Mouse (Mus musculus): ENCODE data around the gene H2-Eb2. TPM values are rescaled to one million over a fixed set of nuclear protein-coding genes. Genes with fewer than 3 reads are reported as not detected.
A peak's percentile ranks its signal among the peaks of the same experiment; 100 is the strongest.

Gene H2-Eb2
- total RNA-seq, 1 experiment: not detected

DNA sequence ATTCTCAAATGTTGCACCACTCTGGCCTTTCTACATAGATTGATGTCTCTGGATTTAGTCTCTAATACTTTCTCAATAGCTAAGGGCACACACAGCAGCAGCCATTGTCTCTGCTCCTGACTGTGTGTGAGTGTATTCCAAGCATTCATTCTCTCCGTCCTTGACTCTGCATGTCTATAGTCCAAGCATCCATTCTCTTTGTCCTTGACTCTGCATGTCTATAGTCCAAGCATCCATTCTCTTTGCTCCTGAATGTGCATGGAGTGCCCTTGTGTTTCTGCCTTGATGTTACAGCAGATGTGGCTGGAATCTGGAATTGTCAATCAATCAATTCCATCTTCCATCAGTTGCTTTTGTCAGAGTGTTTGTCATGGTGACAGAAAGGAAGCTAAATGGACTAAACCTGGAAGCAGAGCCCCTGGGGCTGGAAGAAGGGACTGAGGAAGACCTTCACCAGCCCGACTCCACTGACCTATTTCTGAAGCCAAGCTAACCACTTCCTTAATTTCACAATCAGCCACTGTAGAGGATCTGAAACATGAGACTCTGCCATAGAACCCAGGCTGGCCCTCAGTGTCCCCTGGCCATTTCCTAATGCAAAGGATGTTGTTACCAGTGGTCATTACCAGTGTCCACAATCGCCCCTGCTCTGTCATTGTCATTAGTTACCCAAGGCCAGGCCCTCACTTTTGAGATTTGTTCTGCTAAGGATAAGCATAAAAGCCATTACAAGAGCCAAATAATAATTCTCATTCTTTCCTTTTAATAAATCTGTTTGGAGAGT, 15.3 kb downstream of the H2-Eb2 start:
- peak; percentile 15 for DNase-seq (ENCODE audit: low read depth, low spot score)
- Histone ChIP-seq H3K4me1 (ENCODE audit: control insufficient read depth in 2 of 2, insufficient read depth in 2 of 2, low read length in 2 of 2, poor library complexity in 1 of 2) (no peaks in the 10 kb centered on the region; a peak in 1 of 4 replicates), H3K9me3 (ENCODE audit: control insufficient read depth, insufficient read depth, low read depth, low read length) (no peaks in the 10 kb centered on the region), H3K27ac (ENCODE audit: insufficient read depth, low read depth, low read length, poor library complexity, severe bottlenecking) (no peak overlapping the region), H3K4me3 (ENCODE audit: insufficient read depth in 1 of 2, low read depth in 1 of 2, low read length in 2 of 2, poor library complexity in 1 of 2, severe bottlenecking in 1 of 2) (no peak overlapping the region), H3K9ac (ENCODE audit: insufficient read depth, low read depth, low read length, poor library complexity, severe bottlenecking) (no peak overlapping the region), H3K36me3 (ENCODE audit: control insufficient read depth, insufficient read depth, low read length, poor library complexity, severe bottlenecking) (no peaks in the 10 kb centered on the region)
- TF ChIP-seq CHD2 (IDR thresholded peaks at IDR 0.05; ENCODE audit: low read depth, low read length) (no peak), ZNF384 (IDR thresholded peaks at IDR 0.05; ENCODE audit: low read depth, low read length) (no peak), HCFC1 (IDR thresholded peaks at IDR 0.05; ENCODE audit: borderline replicate concordance, insufficient read depth, low read length) (no peak)
- in situ Hi-C loops (cut with MboI; ENCODE audit: low sequenced_read_pairs in 2 of 2, unreplicated experiment in 2 of 2): loop anchor here in 1 of 2 experiments (10.0 kb wide), 1 partner anchor 96 kb away; no protein-coding TSS in a partner anchor

DNA sequence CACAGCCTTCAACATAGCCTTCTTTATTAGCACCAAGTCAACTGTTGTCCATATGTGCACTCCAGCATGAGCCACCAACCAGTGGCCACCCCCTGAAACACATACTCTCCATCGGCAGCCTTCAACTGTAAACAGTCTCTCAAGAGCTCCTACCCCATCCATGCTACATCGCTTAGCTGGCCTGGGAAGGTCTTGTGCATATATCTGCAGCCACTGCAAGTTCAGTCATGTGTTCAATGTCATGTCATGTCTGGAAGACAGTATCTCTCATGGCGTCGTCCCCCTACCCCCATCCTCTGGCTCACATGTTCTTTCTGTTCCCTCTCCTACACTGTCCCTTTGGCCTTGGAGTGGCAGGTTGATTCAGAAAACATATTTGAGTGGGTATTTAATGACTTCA, 19.4 kb downstream of the H2-Eb2 start:
- H3K9me3 ChIP-seq (ENCODE audit: control insufficient read depth, insufficient read depth, low read depth, low read length): no peaks in the 10 kb centered on the region
- no peaks in the 10 kb centered on the region; a peak in 1 of 4 replicates for H3K4me1 ChIP-seq (ENCODE audit: control insufficient read depth in 2 of 2, insufficient read depth in 2 of 2, low read length in 2 of 2, poor library complexity in 1 of 2)
- no peak for DNase-seq (ENCODE audit: low read depth, low spot score)
- no peak overlapping the region for H3K9ac ChIP-seq (ENCODE audit: insufficient read depth, low read depth, low read length, poor library complexity, severe bottlenecking)
- H3K4me3 ChIP-seq (ENCODE audit: insufficient read depth in 1 of 2, low read depth in 1 of 2, low read length in 2 of 2, poor library complexity in 1 of 2, severe bottlenecking in 1 of 2): no peak overlapping the region
- no peak for TF ChIP-seq HCFC1 (IDR thresholded peaks at IDR 0.05; ENCODE audit: borderline replicate concordance, insufficient read depth, low read length)
- TF ChIP-seq MAFK (IDR thresholded peaks at IDR 0.05; ENCODE audit: insufficient read depth, low read depth, low read length): no peak
- no peak for TF ChIP-seq ZNF384 (IDR thresholded peaks at IDR 0.05; ENCODE audit: low read depth, low read length)
- no peak for TF ChIP-seq CHD2 (IDR thresholded peaks at IDR 0.05; ENCODE audit: low read depth, low read length)
- TF ChIP-seq ZC3H11A (IDR thresholded peaks at IDR 0.05; ENCODE audit: borderline replicate concordance, low read depth, low read length): no peak
- no peak overlapping the region for H3K27ac ChIP-seq (ENCODE audit: insufficient read depth, low read depth, low read length, poor library complexity, severe bottlenecking)
- in situ Hi-C loops (cut with MboI; ENCODE audit: low sequenced_read_pairs in 2 of 2, unreplicated experiment in 2 of 2): loop anchor here in 1 of 2 experiments (10.0 kb wide), 1 partner anchor 100 kb away; no protein-coding TSS in a partner anchor
- no peaks in the 10 kb centered on the region for H3K36me3 ChIP-seq (ENCODE audit: control insufficient read depth, insufficient read depth, low read length, poor library complexity, severe bottlenecking)

DNA sequence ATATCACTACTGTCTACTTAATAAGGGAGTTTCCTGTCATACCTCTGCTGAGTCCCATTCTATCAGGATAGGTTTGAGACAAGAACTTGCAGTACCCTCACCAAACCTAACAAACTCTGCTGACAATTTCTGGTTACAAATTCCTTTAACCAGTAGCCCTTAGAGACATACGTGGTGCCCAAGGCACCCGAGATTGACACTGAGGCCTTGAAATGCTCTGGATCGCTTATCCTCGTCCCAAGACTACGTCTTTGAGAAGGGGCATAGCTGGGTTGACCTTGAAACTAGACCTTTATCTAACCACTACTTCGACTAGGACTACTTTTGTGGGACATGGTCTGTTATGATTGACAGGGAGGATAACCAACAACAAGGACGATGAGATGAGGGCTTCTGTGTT, 20.0 kb downstream of the H2-Eb2 start:
- H3K9me3 ChIP-seq (ENCODE audit: control insufficient read depth, insufficient read depth, low read depth, low read length): no peaks in the 10 kb centered on the region
- H3K36me3 ChIP-seq (ENCODE audit: control insufficient read depth, insufficient read depth, low read length, poor library complexity, severe bottlenecking): no peaks in the 10 kb centered on the region
- H3K27ac ChIP-seq (ENCODE audit: insufficient read depth, low read depth, low read length, poor library complexity, severe bottlenecking): no peak overlapping the region
- TF ChIP-seq CHD2 (IDR thresholded peaks at IDR 0.05; ENCODE audit: low read depth, low read length) (no peak), ZC3H11A (IDR thresholded peaks at IDR 0.05; ENCODE audit: borderline replicate concordance, low read depth, low read length) (no peak), HCFC1 (IDR thresholded peaks at IDR 0.05; ENCODE audit: borderline replicate concordance, insufficient read depth, low read length) (no peak), ZNF384 (IDR thresholded peaks at IDR 0.05; ENCODE audit: low read depth, low read length) (no peak), MAFK (IDR thresholded peaks at IDR 0.05; ENCODE audit: insufficient read depth, low read depth, low read length) (no peak)
- no peak overlapping the region for H3K9ac ChIP-seq (ENCODE audit: insufficient read depth, low read depth, low read length, poor library complexity, severe bottlenecking)
- H3K4me1 ChIP-seq (ENCODE audit: control insufficient read depth in 2 of 2, insufficient read depth in 2 of 2, low read length in 2 of 2, poor library complexity in 1 of 2): no peaks in the 10 kb centered on the region
- in situ Hi-C loops (cut with MboI; ENCODE audit: low sequenced_read_pairs in 2 of 2, unreplicated experiment in 2 of 2): loop anchor here in 1 of 2 experiments (10.0 kb wide), 1 partner anchor 101 kb away; no protein-coding TSS in a partner anchor
- H3K4me3 ChIP-seq (ENCODE audit: insufficient read depth in 1 of 2, low read depth in 1 of 2, low read length in 2 of 2, poor library complexity in 1 of 2, severe bottlenecking in 1 of 2): no peak overlapping the region
- DNase-seq (ENCODE audit: low read depth, low spot score): no peak

DNA sequence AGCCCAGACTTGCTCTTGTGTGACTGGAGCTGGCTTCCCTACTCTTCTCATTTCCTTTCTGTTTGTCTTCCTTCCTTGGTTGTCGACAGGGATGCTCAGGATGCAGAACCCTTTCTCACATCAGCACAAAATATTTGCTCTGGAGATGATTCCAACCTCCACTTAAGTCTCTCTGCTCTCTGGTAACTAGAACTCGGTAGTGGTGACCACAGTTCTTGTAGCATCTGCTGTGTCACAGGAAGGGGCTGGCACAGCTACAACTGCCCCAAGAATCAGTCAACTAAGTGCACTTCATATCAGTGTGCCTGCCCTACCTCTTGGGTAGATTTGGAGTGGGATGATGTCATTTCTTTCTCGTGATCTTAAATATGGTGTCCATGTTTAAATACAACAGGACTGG, 20.6 kb downstream of the H2-Eb2 start:
- TF ChIP-seq CHD2 (IDR thresholded peaks at IDR 0.05; ENCODE audit: low read depth, low read length): no peak
- TF ChIP-seq HCFC1 (IDR thresholded peaks at IDR 0.05; ENCODE audit: borderline replicate concordance, insufficient read depth, low read length): no peak
- no peak for TF ChIP-seq ZNF384 (IDR thresholded peaks at IDR 0.05; ENCODE audit: low read depth, low read length)
- no peak for TF ChIP-seq MAFK (IDR thresholded peaks at IDR 0.05; ENCODE audit: insufficient read depth, low read depth, low read length)
- no peak for TF ChIP-seq ZC3H11A (IDR thresholded peaks at IDR 0.05; ENCODE audit: borderline replicate concordance, low read depth, low read length)
- no peaks in the 10 kb centered on the region for H3K9me3 ChIP-seq (ENCODE audit: control insufficient read depth, insufficient read depth, low read depth, low read length)
- in situ Hi-C loops (cut with MboI; ENCODE audit: low sequenced_read_pairs in 2 of 2, unreplicated experiment in 2 of 2): loop anchor here in 1 of 2 experiments (10.0 kb wide), 1 partner anchor 101 kb away; no protein-coding TSS in a partner anchor
- no peaks in the 10 kb centered on the region for H3K4me1 ChIP-seq (ENCODE audit: control insufficient read depth in 2 of 2, insufficient read depth in 2 of 2, low read length in 2 of 2, poor library complexity in 1 of 2)
- no peak overlapping the region for H3K4me3 ChIP-seq (ENCODE audit: insufficient read depth in 1 of 2, low read depth in 1 of 2, low read length in 2 of 2, poor library complexity in 1 of 2, severe bottlenecking in 1 of 2)
- no peaks in the 10 kb centered on the region for H3K36me3 ChIP-seq (ENCODE audit: control insufficient read depth, insufficient read depth, low read length, poor library complexity, severe bottlenecking)
- no peak overlapping the region for H3K27ac ChIP-seq (ENCODE audit: insufficient read depth, low read depth, low read length, poor library complexity, severe bottlenecking)
- no peak for DNase-seq (ENCODE audit: low read depth, low spot score)
- no peak overlapping the region for H3K9ac ChIP-seq (ENCODE audit: insufficient read depth, low read depth, low read length, poor library complexity, severe bottlenecking)
